Mouse (Mus musculus): ENCODE measurements around the gene Obox8.

The Obox8 gene

DNA sequence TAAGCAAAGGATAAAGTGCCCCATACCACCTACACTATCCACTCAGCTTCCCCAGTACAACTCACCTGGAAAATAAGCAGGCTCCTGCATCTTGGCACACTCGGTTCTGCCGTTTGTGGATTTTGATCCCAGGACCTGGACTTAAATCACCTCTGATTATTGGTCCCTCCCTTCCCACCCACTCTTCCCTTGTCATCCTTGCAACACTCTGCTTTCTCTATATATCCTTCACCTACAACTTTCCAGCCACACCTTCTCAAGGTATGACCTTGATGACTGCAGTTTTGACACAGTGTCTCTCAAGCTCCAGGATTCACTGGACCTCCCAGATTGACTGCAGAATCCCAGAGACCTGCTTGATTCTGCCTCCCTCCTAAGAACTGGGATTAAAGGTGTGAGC lies at the start of gene Obox8:
Gene Obox8, minus strand, starts transcription at position 101 of the 400 bp plus-strand sequence.
- in situ Hi-C loops (cut with MseI, MboI): no loop called here

- in situ Hi-C loops (cut with MseI, MboI): loop anchor here in 1 of 2 experiments (25.0 kb wide), 1 partner anchor 505 kb away; no protein-coding TSS in a partner anchor
Observed at GRCm38 (mm10) chr7:14317209-14317608, 16.1 kb downstream of the Obox8 start.

GRCm38 (mm10) chr7:14308671-14309070 lies 24.7 kb downstream of the Obox8 start:
- in situ Hi-C loops (cut with MseI, MboI): loop anchor here in 1 of 2 experiments (25.0 kb wide), 1 partner anchor 496 kb away; no protein-coding TSS in a partner anchor

GRCm38 (mm10) chr7:14307571-14307970 lies 25.8 kb downstream of the Obox8 start:
- in situ Hi-C loops (cut with MseI, MboI): loop anchor here in 1 of 2 experiments (25.0 kb wide), 1 partner anchor 495 kb away; no protein-coding TSS in a partner anchor

Data from mouse trophoblast stem cell (cell line).